Mouse (Mus musculus) forebrain, embryonic 16.5 days (tissue): ENCODE data around the gene Neurog3. TPM values are rescaled to one million over a fixed set of nuclear protein-coding genes. Genes with fewer than 3 reads are reported as not detected.

Experiments used
- ATAC-seq: fragments of 200-750 bp; cut with Nextera tagmentation; 2 replicates; pipeline ENCODE4 v1.8.0; 2017; ENCODE audit warnings: mild to moderate bottlenecking, moderate library complexity
- H3K27ac ChIP-seq: fragments of 300-500 bp; sonication (generic); 2 replicates; pipeline ENCODE4 v1.5.1; 2014; ENCODE audit warnings: low read length, control low read depth
- H3K27me3 ChIP-seq: fragments of 300-500 bp; sonication (generic); replicated peaks from 2 replicates; pipeline ENCODE4 v1.6.1; 2014; ENCODE audit warnings: low read length; ENCODE audit not compliant: control insufficient read depth, insufficient read depth
- H3K36me3 ChIP-seq: fragments of 300-500 bp; sonication (generic); 2 replicates; pipeline ENCODE4 v1.6.1; 2014; ENCODE audit not compliant: control insufficient read depth, insufficient read depth
- H3K4me1 ChIP-seq: fragments of 300-500 bp; sonication (generic); replicated peaks from 2 replicates; pipeline ENCODE4 v1.6.1; 2014; ENCODE audit warnings: low read length; ENCODE audit not compliant: control insufficient read depth, insufficient read depth
- H3K4me2 ChIP-seq: fragments of 300-500 bp; sonication (generic); 2 replicates; pipeline ENCODE4 v1.6.1; 2014; ENCODE audit warnings: mild to moderate bottlenecking, low read length, control low read depth
- H3K4me3 ChIP-seq: fragments of 300-500 bp; sonication (generic); replicated peaks from 2 replicates; pipeline ENCODE4 v1.5.1; 2014; ENCODE audit warnings: mild to moderate bottlenecking, low read length, control low read depth
- H3K9ac ChIP-seq: fragments of 300-500 bp; sonication (generic); replicated peaks from 2 replicates; pipeline ENCODE4 v1.6.1; 2014; ENCODE audit warnings: low read depth, low read length, control low read depth
- H3K9me3 ChIP-seq: fragments of 300-500 bp; sonication (generic); 2 replicates; pipeline ENCODE4 v1.6.1; 2016; ENCODE audit warnings: low read length; ENCODE audit not compliant: control insufficient read depth
- WGBS: fragments of 180-500 bp; shearing (Covaris S2); extraction: QIAGEN DNeasy Blood & Tissue Kit; methylation state at CpG from one replicate; pipeline ENCODE4 v1.1.7; 2014; 5-methylcytosine and 5-hydroxymethylcytosine counted together
- polyA plus RNA-seq: library from polyadenylated mRNA; unstranded; fragments of >200 nt; fragmentation: Nextera tagmentation; extraction: Ambion mirVana; gene quantifications from 2 replicates; pipeline ENCODE4 v1.2.1, GENCODE M21; 2015

Gene Neurog3
- polyA plus RNA-seq = 0.16 TPM in 1 of 2 replicates, not detected in the other

DNA sequence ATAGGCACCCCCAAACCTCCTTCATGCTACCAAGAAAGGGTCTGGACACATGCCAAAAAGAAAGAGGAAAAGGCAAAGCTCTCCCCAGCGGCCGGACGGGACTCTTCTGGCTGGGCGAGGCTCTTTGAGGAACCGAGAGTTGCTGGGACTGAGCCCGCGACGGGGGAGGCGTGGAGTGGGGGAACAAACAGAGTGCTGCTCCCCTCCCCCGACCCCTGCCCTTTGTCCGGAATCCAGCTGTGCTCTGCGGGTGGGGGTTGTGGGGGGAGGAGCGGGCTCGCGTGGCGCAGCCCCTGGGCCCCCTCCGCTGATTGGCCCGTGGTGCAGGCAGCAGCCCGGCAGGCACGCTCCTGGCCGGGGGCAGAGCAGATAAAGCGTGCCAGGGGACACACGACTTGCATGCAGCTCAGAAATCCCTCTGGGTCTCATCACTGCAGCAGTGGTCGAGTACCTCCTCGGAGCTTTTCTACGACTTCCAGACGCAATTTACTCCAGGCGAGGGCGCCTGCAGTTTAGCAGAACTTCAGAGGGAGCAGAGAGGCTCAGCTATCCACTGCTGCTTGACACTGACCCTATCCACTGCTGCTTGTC lies at the start of gene Neurog3:
Neurog3 (plus strand) TSS at position 400 of the 591 bp plus-strand sequence.
- Histone ChIP-seq H3K4me1 (peaks cover 23% of the 10 kb centered on the region), H3K9me3 (no peaks in the 10 kb centered on the region), H3K27ac (no peak within 1 kb of the TSS), H3K4me3 (no peak within 1 kb of the TSS; the same call in 1 of the 2 replicates), H3K9ac (no peak within 1 kb of the TSS), H3K4me2 (peak within 1 kb of the TSS; percentile 25; the same call in 1 of the 2 replicates), H3K36me3 (no peaks in the 10 kb centered on the region), H3K27me3 (peaks cover 86% of the 10 kb centered on the region)
- no peak for ATAC-seq
- WGBS = 0% methylated on average over 23 of the region's 29 CpGs

DNA sequence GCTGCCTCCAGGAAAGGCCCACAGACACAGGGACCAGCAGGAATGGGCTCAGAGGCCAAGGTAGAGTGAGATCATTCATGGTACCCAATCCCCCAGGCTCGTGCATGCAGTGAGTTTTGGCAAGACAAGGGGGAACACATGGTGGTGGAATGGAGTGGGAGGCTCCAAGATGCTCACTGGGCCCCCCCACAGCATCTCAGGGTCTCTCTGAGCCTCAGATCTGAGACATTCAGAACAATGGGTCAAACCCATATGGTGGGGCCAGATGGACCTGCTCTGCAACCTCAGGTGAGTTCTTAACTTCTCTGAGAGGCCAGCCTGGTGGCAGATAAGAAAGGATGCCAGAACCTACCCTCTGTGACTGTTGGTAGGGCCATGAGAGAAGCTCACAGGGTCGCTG lies 46.8 kb upstream of the Neurog3 start:
- Histone ChIP-seq H3K4me1 (no peaks in the 10 kb centered on the region), H3K27me3 (no peaks in the 10 kb centered on the region), H3K9ac (no peak overlapping the region), H3K9me3 (no peaks in the 10 kb centered on the region), H3K4me2 (no peak overlapping the region), H3K4me3 (no peak overlapping the region), H3K36me3 (no peaks in the 10 kb centered on the region), H3K27ac (no peak overlapping the region)
- no peak for ATAC-seq
- 58% methylated on average over 2 of the region's 2 CpGs for WGBS

DNA sequence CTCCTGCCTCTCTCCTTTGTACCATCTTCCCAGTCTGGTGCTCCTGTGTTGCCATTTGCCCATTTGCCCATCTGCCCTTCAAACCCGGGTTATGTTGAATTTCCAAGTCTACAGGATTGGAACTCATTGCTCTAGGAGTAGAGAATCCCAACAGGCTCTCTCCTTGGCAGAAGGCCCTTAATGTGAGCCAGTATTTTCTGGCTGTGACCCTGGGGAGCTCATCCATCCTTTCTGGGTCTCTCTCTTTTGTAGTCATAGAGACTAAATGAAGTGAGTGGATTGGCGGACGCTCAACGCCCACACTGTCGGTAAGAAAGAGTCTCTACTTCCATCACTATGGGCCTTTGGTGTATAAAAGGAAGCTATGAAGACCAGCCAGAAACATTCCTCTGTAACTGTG lies 46.1 kb upstream of the Neurog3 start:
- ATAC-seq = no peak
- no peaks in the 10 kb centered on the region for H3K36me3 ChIP-seq
- no peak overlapping the region for H3K27ac ChIP-seq
- no peaks in the 10 kb centered on the region for H3K4me1 ChIP-seq
- 82% methylated on average over 5 of the region's 5 CpGs for WGBS
- H3K9ac ChIP-seq = no peak overlapping the region
- H3K4me3 ChIP-seq = no peak overlapping the region
- H3K4me2 ChIP-seq = no peak overlapping the region
- H3K9me3 ChIP-seq = no peaks in the 10 kb centered on the region
- no peaks in the 10 kb centered on the region for H3K27me3 ChIP-seq

DNA sequence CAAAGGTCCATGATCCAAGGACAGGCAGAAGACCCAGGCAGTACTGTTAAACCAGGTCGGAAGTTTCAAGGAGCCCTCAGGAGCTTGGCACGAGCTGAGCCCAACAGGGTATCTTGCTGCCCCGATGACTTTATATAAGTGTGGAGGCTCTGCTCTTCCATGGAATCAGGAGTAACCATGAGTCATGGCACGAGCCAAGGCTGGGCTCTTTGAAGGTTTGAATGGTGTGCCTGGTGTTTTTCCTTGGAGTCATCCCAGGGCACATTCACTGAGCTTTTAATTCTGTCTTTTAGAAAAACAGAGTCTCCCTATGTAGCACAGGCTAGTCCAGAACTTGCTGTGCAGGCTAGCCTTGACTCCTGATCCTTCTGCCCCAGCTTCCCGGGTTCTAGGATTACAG lies 44.5 kb upstream of the Neurog3 start:
- 83% methylated on average over 5 of the region's 5 CpGs for WGBS
- Histone ChIP-seq H3K4me2 (no peak overlapping the region), H3K27ac (no peak overlapping the region), H3K4me3 (no peak overlapping the region), H3K9ac (no peak overlapping the region), H3K4me1 (no peaks in the 10 kb centered on the region), H3K9me3 (no peaks in the 10 kb centered on the region), H3K36me3 (no peaks in the 10 kb centered on the region), H3K27me3 (no peaks in the 10 kb centered on the region)
- ATAC-seq = no peak

DNA sequence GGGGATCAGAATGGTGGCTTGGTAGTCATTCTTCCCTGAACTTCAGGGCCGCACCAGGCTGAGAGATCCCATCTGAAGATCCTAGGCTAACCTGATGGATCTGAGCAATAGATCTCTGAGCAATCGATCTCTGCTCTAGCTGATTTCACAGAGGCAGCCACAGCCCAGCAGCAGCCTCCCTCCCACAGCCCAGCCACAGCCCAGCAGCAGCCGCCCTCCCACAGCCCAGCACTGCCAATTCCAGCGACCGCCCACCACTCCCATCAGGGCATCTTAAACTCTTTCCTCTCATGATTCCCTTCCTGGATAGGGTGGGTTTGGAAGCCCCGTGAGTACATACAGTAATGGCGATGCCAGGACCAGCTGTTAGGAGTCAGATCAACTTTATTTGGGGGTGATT lies 43.8 kb upstream of the Neurog3 start:
- Histone ChIP-seq H3K4me1 (no peaks in the 10 kb centered on the region), H3K4me2 (no peak overlapping the region), H3K9me3 (no peaks in the 10 kb centered on the region), H3K27ac (no peak overlapping the region), H3K27me3 (no peaks in the 10 kb centered on the region), H3K9ac (no peak overlapping the region), H3K36me3 (no peaks in the 10 kb centered on the region), H3K4me3 (no peak overlapping the region)
- ATAC-seq = no peak
- 67% methylated on average over 7 of the region's 7 CpGs for WGBS

DNA sequence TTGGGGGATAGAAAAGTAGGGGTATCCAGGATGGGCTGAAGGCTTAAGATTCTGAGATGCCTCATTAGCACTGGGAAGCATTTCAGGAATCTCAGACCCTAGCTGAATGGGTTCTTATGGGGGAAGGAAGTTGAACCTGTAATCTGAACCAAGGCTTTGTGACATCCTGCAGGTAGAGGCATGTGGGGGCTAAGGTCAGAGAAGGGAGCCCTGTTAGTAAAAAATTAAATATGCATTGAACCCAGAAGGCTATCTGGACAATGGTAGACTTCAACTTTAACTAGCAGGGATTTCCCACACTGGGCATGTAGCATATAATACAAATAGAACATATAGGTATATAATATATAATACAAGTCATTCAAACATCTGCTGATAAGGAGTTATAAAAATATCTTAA lies 43.4 kb upstream of the Neurog3 start:
- H3K4me1 ChIP-seq = no peaks in the 10 kb centered on the region
- no peaks in the 10 kb centered on the region for H3K36me3 ChIP-seq
- H3K4me3 ChIP-seq = no peak overlapping the region
- H3K9me3 ChIP-seq = no peaks in the 10 kb centered on the region
- H3K9ac ChIP-seq = no peak overlapping the region
- no peak for ATAC-seq
- H3K27ac ChIP-seq = no peak overlapping the region
- no peaks in the 10 kb centered on the region for H3K27me3 ChIP-seq
- H3K4me2 ChIP-seq = no peak overlapping the region

DNA sequence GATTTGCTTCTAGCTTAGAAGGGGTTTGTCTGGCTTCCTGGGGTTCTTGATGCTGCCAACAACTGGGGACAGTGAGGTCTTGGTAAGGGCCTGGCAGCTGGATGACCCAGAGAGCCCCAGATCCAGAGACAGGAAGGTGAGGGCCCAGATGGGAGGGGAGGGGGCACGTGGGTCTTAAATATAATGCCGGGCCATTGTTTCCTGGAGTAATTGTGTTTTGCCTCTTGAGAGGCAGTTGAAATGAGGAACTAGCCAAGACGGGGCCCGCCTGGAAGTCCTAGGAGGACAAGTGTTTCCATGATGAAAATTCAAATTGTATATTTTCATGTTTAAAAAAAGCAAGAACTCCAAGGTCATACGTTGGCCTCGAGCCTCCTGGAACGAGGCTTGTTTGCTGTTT lies 39.0 kb upstream of the Neurog3 start:
- H3K4me1 ChIP-seq = no peaks in the 10 kb centered on the region
- no peaks in the 10 kb centered on the region for H3K27me3 ChIP-seq
- no peak overlapping the region for H3K4me3 ChIP-seq
- H3K9ac ChIP-seq = no peak overlapping the region
- H3K4me2 ChIP-seq = no peak overlapping the region
- H3K36me3 ChIP-seq = no peaks in the 10 kb centered on the region
- WGBS = 79% methylated on average over 7 of the region's 7 CpGs
- no peak for ATAC-seq
- H3K27ac ChIP-seq = no peak overlapping the region
- H3K9me3 ChIP-seq = no peaks in the 10 kb centered on the region

DNA sequence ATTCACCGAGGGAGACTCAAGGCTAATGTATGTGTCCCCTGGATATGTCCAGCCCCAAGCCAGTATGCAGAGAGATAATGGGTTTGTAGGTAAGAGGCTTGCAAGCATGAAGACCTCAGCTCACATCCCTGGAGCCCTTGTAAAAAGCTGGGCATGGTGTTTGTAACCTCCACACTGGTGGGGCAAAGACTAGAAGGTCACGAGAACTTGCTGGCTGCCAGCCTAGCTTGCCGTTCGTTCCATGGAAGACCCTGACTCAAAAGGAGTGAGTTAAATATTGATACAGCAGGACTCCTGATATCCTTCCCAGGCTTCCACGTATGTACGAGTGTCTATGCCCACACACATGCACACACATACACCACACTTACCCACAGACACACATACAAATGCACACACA lies 38.5 kb upstream of the Neurog3 start:
- Histone ChIP-seq H3K36me3 (no peaks in the 10 kb centered on the region), H3K4me1 (no peaks in the 10 kb centered on the region), H3K27ac (no peak overlapping the region), H3K9ac (no peak overlapping the region), H3K27me3 (no peaks in the 10 kb centered on the region), H3K4me3 (no peak overlapping the region), H3K9me3 (no peaks in the 10 kb centered on the region), H3K4me2 (no peak overlapping the region)
- ATAC-seq = no peak
- 89% methylated on average over 6 of the region's 6 CpGs for WGBS

DNA sequence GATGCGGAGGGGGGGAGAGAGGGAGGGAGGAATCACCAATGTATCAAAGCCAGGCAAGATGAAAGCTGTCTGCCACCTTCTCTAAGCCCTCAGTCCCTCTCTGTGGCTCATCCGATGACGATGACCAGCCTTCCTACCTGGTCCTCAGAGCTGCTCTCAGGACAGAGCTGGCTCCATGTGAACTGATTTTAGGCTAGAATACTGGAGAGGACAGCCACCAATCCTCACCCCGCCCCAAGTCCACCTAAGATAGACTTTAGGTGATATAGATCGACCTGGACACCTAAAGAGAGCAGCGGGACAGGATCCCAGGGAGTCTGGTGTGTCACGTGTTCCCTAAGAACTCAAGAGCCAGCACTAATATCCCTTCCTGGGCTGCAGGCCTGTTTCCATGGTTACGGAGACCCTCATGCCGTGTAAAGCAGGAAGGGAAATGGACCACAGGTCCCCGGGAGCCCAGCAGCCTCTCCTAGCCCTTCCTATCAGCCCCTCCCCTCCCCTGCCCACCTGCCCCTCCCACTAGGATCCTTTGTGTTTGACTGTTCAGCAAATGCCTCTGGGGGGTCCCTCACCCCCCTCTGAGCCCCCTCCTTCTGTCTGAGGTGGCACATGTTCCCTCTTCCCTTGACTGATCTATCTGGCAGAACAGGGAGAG lies 33.0 kb upstream of the Neurog3 start:
- Histone ChIP-seq H3K4me3 (no peak overlapping the region), H3K9ac (no peak overlapping the region), H3K27ac (peak overlapping the region; percentile 92), H3K4me1 (peaks cover 26% of the 10 kb centered on the region), H3K27me3 (0 out of 2 replicates have a peak, but pooled peaks cover 2% of the 10 kb centered on the region), H3K4me2 (no peak overlapping the region; the same call in 1 of the 2 replicates), H3K9me3 (no peaks in the 10 kb centered on the region), H3K36me3 (no peaks in the 10 kb centered on the region)
- ATAC-seq = peak; percentile 56
- WGBS = 47% methylated on average over 10 of the region's 10 CpGs
